Mouse (Mus musculus) kidney, adult 2 months (tissue): ENCODE measurements around the gene Supv3l1.

ENCODE experiments used
- CTCF ChIP-seq: fragments of 200-500 bp; conservative IDR thresholded peaks from 2 replicates; pipeline ENCODE4 v1.5.1; 2011; ENCODE audit warnings: low read depth, mild to moderate bottlenecking, control low read depth, low read length, moderate library complexity, mixed read lengths; ENCODE audit not compliant: insufficient read depth, insufficient read length
- POLR2A ChIP-seq: fragments of 200-500 bp; IDR thresholded peaks from one replicate; pipeline ENCODE4 v1.6.1; 2011; ENCODE audit warnings: low read depth, low read length, control low read depth

GRCm38 (mm10) chr10:62430427-62430826, 19.1 kb downstream of the Supv3l1 start:
- TF ChIP-seq CTCF (no peak), POLR2A (no peak)
